Mouse (Mus musculus) hematopoietic stem cell, adult 5-6 weeks (primary cell): ENCODE data around the gene Gnptab. TPM values are rescaled to one million over a fixed set of nuclear protein-coding genes. Genes with fewer than 3 reads are reported as not detected.
"Not testable (repeated sequence)": the region's sequence is repeated elsewhere in the genome, so short reads cannot be mapped to it uniquely, and the experiment has no call there.

Source experiments
- ATAC-seq, 2 experiments: fragments of 125-278 bp in 1 of 2; replicated peaks in 1 of 2; 2 replicates each; pipeline ENCODE4 v1.8.0; 2016 to 2017; ENCODE audit warnings: inconsistent platforms in 2 of 2, mild to moderate bottlenecking in 2 of 2, moderate number of reproducible peaks in 2 of 2, low read depth in 1 of 2, moderate TSS enrichment in 1 of 2; ENCODE audit not compliant: low FRiP score in 2 of 2, poor library complexity in 2 of 2, severe bottlenecking in 2 of 2, insufficient read depth in 1 of 2, low TSS enrichment in 1 of 2
- total RNA-seq: library from RNA; stranded (forward); fragments of 172-1452, 232-1000 nt; gene quantifications from 2 replicates; pipeline ENCODE4 v1.2.3, GENCODE M21; 2017

Gene Gnptab
- total RNA-seq, 1 experiment from 2014 or later = 65.2 TPM

DNA sequence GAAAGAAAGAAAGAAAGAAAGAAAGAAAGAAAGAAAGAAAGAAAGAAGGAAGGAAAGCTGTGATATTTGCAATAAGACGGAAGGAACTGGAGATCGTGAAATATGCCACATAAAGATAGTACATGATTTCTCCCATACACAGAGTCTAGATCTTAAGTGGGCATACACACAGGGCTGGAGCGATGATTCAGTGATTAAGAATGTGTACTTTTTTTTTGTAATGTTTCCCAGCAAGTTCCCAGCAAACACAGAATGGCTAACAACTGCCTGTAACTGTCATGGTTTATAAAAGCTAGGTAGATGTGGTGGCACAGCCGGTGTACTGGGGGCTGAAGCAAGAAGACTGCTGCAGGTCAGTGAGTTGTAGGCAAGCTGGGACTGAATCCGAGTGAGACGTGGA, 73.1 kb downstream of the Gnptab start:
- no peak for ATAC-seq

DNA sequence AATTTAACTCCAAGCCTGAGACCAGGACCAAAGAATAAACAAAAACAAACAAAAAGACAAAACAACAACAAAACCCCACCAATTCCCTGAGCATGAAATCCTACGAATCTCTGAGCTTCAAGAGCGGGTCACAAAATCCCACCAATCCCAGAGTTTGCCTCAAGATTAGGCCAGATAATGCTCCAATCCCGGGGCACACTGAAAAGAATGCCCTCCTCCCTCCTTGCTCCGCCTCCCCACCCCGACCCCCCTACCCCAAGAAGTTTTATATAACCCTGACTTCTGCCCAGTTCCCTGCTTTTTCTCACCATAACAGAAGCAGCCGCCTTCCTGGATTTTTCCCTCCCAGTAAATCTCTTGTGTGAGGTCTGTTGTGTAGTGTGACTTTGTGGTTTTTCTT, 78.9 kb downstream of the Gnptab start:
- ATAC-seq = no peak

DNA sequence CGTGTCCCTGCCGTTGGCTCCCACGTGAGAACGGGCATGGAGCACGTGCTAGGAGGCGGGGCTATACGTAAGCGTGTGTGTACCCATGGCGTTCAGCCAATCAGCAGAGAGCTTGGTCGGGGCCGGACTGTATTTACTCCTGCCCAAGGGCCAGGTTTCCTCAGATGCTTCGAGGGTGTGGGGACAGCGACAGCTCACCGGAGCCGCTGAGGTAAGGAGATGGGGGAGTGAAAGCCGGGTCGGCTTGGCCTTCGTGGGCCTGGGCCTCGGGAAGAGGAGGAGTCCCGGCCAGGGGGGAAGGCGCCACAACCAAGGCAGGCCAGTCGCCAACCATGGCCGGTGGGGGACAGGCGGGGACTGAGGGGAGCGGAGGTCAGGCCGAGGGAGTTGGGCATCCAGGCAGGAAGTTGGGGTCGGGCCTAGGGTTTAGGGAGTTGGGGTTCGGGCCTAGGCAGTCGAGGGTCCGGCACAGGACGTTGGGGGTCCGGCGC, 80.6 kb downstream of the Gnptab start, which contains the start of gene Sycp3:
Sycp3 (plus strand) TSS at position 68 of the 491 bp plus-strand sequence.
- peak in 1 of 2 experiments; percentile 7; a peak in 1 of 4 replicates for ATAC-seq

DNA sequence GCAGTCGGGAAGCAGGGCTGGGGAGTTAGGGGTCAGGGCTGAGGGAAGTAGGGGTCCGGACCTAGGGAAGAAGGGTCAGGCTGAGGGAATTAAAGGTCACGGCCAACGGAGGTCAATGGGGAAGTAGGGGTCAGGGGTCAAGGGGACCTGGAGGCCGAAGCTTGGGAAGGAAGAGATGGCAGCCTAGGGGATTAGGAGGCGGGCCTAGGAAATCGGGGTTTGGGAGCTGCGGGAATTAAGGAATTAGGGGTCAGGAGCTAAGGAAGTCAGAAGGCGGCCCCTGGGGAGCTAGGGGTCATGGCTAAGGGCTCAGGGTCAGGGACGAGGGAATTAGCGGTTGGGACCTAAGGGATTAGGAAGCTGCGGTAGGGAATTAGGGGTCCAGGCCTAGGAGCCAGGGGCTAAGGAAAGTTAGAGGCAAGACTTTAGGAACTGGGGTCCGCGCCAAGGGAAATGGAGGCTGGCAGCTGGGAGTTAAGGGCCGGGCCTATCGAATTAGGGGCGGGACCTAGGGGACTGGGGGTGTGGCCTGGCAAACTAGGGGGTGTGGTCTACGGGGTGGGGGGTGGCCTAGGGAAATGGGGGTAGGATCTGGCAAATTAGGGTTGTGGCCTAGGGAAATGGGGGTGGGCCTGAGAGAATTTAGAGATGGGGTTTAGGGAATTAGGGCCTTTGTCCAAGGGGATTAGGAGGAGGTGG, 81.3 kb downstream of the Gnptab start:
- ATAC-seq = no peak

DNA sequence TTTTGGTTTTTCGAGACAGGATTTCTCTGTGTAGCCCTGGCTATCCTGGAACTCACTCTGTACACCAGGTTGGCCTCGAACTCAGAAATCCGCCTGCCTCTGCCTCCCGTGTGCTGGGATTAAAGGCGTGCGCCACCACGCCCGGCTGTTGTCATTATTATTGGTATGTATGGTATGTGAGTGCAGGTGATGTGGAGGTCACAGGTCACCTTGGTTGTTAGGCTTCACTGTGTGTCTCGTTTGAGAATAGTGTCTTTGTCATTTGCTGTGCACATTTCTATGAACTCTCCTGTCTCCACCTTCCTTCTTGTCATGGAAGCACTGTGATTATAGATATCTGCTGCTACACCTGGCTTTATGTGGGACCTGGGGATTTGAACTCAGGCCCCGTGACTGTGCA, 103.9 kb downstream of the Gnptab start:
- ATAC-seq = not testable (repeated sequence)

DNA sequence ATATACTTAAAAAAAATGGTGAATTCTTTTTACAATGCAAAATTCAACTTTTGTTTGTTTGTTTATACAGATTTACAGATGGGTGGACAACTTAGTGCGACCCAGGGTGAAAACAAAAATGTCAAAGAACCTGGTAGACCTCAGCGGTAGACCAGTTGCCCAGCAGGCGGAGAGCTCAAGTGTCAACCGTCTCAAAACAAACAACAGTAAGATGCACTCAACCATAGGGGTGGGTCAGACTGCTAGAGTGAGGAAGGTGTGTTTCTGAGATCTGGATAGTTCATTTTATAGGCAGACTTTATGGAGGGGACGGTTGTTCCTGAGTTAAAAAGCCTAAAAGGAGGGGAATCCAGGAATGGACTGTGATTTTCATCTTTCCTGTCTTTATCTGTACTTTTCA, 109.7 kb downstream of the Gnptab start:
- ATAC-seq = no peak

DNA sequence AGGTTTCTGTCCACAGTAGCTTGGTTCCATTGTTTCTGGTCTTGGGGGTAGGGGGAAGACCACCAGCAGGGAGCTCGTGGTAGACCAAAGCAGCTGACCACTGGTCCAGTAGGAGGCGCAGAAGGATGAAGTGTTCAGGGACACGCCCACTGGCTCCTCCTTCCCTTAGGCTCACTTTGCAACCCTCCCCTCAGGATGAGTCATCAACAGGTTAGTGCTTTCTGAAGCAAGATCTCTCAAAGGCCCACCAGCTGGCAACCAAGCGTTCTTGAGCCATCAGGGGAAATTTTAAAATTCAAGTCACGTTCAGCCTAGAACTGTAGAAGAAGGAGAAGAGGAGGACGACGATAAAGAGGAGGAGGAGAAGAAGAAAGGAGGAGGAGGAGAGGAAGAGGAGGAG, 112.7 kb downstream of the Gnptab start:
- peak; percentile 32 to 64; a peak in 2 of 4 replicates for ATAC-seq

DNA sequence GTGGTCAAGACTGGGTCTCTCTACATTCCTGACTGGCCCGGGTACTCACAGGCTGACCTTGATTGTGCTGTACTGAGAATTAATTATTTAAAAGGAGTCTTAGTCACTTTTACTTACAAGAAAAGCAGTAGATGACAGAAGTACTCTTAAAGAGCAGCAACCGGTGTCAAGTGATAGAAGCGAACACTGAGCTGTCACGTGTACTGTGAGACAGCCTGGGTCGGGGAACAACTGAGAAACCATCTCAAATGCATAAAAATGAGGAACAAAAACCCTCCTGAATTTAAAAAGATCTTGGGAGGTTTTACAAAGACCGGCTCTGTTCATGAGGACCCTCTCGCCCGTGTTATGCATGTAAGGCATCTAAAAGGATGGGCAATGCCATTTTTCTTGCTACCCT, 113.7 kb downstream of the Gnptab start:
- ATAC-seq = no peak

DNA sequence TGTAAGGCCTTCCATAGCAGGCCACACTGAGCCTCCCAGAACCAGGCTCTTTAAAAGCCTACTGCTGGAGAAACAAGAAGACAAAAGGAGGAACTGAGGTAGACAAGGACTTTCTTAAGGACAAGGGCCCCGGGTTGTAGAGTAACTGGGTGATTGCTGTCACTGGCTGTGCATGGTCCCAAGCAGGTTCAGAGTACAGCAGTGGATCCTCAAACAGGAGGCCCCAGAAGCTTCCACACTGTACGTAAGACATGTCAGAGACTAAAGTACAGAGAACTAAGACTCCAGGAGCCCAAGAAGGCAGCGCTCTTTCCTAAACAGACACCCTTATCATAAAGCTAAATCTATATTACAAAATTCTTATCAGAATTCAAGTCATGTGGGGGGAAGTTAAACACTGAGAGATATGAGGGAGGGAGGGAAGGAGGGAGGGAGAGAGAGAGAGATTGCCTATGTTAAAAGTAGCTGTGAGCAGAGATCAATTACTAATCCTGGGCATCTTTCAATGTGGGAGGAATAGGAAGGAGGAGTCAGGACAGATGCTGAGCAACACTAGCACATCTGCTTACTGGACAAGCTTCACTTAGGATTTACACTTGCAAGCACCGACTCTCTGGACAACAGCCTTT, 116.1 kb downstream of the Gnptab start:
- ATAC-seq = no peak

Other genes starting within 250 kb of the Gnptab start
- gene Parpbp, start 232.2 kb upstream of the Gnptab start, total RNA-seq = 13.7 and 24.8 TPM in 2 replicates
- 41.5 and 62.3 TPM in 2 replicates for gene Nup37, start 232.1 kb upstream of the Gnptab start, total RNA-seq
- gene Washc3, start 178.0 kb upstream of the Gnptab start, total RNA-seq = 59.0 and 64.4 TPM in 2 replicates
- gene Dram1, start 52 bp upstream of the Gnptab start, total RNA-seq = 1.5 and 7.1 TPM in 2 replicates
- gene Sycp3, start 80.4 kb downstream of the Gnptab start, total RNA-seq = 1.6 TPM in 1 of 2 replicates, not detected in the other
- gene Chpt1, start 124.9 kb downstream of the Gnptab start, total RNA-seq = 13.3 and 13.8 TPM in 2 replicates
- not detected in 2 replicates for gene Mybpc1, start 226.0 kb downstream of the Gnptab start, total RNA-seq